Mouse (Mus musculus) cerebellum, adult 11-12 months (tissue): ENCODE measurements around the gene Cd93.

Experiments
- DNase-seq: peaks from one replicate; pipeline ENCODE4 v3.0.0; 2022

The Cd93 gene

GRCm38 (mm10) chr2:148398901-148399685 is 44.3 kb downstream of the Cd93 start:
- DNase-seq = no peak

GRCm38 (mm10) chr2:148397784-148398100 is 45.6 kb downstream of the Cd93 start:
- DNase-seq = no peak

- DNase-seq = no peak
These were observed 46.2 kb downstream of the Cd93 start for GRCm38 (mm10) chr2:148397015-148397783.

GRCm38 (mm10) chr2:148396209-148396608 is 47.2 kb downstream of the Cd93 start:
- DNase-seq = no peak

GRCm38 (mm10) chr2:148395131-148396051 is 48.0 kb downstream of the Cd93 start, which contains the start of gene Sstr4:
Gene Sstr4, plus strand, starts transcription at chr2:148395344.
- DNase-seq = no peak

- DNase-seq = no peak
These were observed 49.5 kb downstream of the Cd93 start for GRCm38 (mm10) chr2:148393846-148394245.

- DNase-seq = no peak
These were observed 50.2 kb downstream of the Cd93 start for GRCm38 (mm10) chr2:148393149-148393548.

GRCm38 (mm10) chr2:148387652-148388581 is 55.4 kb downstream of the Cd93 start:
- DNase-seq = no peak

- DNase-seq = no peak
These were observed 56.4 kb downstream of the Cd93 start for GRCm38 (mm10) chr2:148386927-148387326.
